18 mouse cellular contexts compared by ENCODE assay signal in genomic region chr5:148527632-148528031, GRCm38 (mm10).
"Had no signal": no experiment of that assay in that cellular context is flagged by ENCODE, and none has a peak within 500 bp of the region (broad histone marks: within the 10 kb centered on the region; RNA-seq: fewer than 3 reads in every experiment).

No protein-coding gene starts in this region.

- H3K27me3 ChIP-seq: kidney, embryonic 15.5 days; limb, embryonic 12.5 days; limb, embryonic 15.5 days had no signal

- H3K9ac ChIP-seq: kidney, embryonic 15.5 days; limb, embryonic 12.5 days; limb, embryonic 15.5 days; liver, embryonic 14.5 days; liver, postnatal 0 days; lung, embryonic 14.5 days had no signal

- H3K4me3 ChIP-seq: kidney, embryonic 15.5 days; limb, embryonic 12.5 days; limb, embryonic 15.5 days; midbrain, embryonic 10.5 days had no signal

- ATAC-seq: liver, postnatal 0 days; lung, postnatal 0 days had no signal

- DNase-seq: kidney, postnatal 10 days; kidney, postnatal 4 days; left cerebral cortex, postnatal 4 days; liver, postnatal 0 days; lung, embryonic 14.5 days; midbrain, embryonic 14.5 days; thymus, adult 2 months; thymus, postnatal 14 days; thymus, postnatal 4 days had no signal

- H3K27ac ChIP-seq: kidney, embryonic 15.5 days; limb, embryonic 12.5 days; limb, embryonic 15.5 days; liver, embryonic 14.5 days; macrophage; midbrain, embryonic 10.5 days; stomach, postnatal 0 days had no signal

- H3K36me3 ChIP-seq: kidney, embryonic 15.5 days; limb, embryonic 12.5 days; limb, embryonic 15.5 days; midbrain, embryonic 10.5 days had no signal

- H3K9me3 ChIP-seq: kidney, embryonic 15.5 days; limb, embryonic 12.5 days; limb, embryonic 15.5 days; midbrain, embryonic 10.5 days had no signal

- H3K4me2 ChIP-seq: kidney, embryonic 15.5 days; limb, embryonic 12.5 days; limb, embryonic 15.5 days; liver, embryonic 11.5 days; lung, embryonic 14.5 days had no signal
